Mouse (Mus musculus) layer of hippocampus, adult 8-10 months (tissue): Measurements from ENCODE around the gene Gm42517. TPM values are rescaled to one million over a fixed set of nuclear protein-coding genes. Genes with fewer than 3 reads are reported as not detected.

Experiments used
- DNase-seq, 2 experiments: peaks; one replicate each; pipeline ENCODE4 v3.0.0; 2022; ENCODE audit warnings: low spot score in 2 of 2
- total RNA-seq, 4 experiments: library from RNA; stranded (reverse); gene quantifications; 2 replicates each; pipeline ENCODE4 v1.2.4; 2022

Gene Gm42517
- total RNA-seq, 4 experiments from 2014 or later = 45.5 to 49.4 (median 47.9) TPM

- DNase-seq = no peak
Measured at GRCm38 (mm10) chr5:108349511-108350148, 18.1 kb downstream of the Gm42517 start.

- no peak for DNase-seq
Measured at GRCm38 (mm10) chr5:108347843-108348242, 19.9 kb downstream of the Gm42517 start.

- no peak for DNase-seq
Measured at GRCm38 (mm10) chr5:108345313-108346071, 22.2 kb downstream of the Gm42517 start.

GRCm38 (mm10) chr5:108343680-108344170, 24.0 kb downstream of the Gm42517 start:
- DNase-seq = no peak

- no peak for DNase-seq
Measured at GRCm38 (mm10) chr5:108338049-108338448, 29.7 kb downstream of the Gm42517 start.

GRCm38 (mm10) chr5:108337385-108337784, 30.3 kb downstream of the Gm42517 start:
- no peak for DNase-seq

GRCm38 (mm10) chr5:108331051-108331450, 36.7 kb downstream of the Gm42517 start:
- DNase-seq = no peak

Other genes with a start within 250 kb of the Gm42517 start
- gene Tmed5, start 235.3 kb downstream of the Gm42517 start, total RNA-seq = 10 to 100 TPM; 26.4 to 33.4 (median 30.8) TPM
- gene Ccdc18, start 235.0 kb downstream of the Gm42517 start, total RNA-seq = 1 to 10 TPM; 1.4 to 1.8 (median 1.6) TPM
- gene Dr1, start 99.0 kb downstream of the Gm42517 start, total RNA-seq = 10 to 100 TPM; 38.6 to 47.0 (median 42.6) TPM
- gene Pigg, start 55.3 kb downstream of the Gm42517 start, total RNA-seq = 10 to 100 TPM; 10.8 to 15.2 (median 12.7) TPM
- under 1 TPM; 0.10 to 0.52 (median 0.34) TPM for gene Pde6b, start 20.5 kb upstream of the Gm42517 start, total RNA-seq
- 100 to 1,000 TPM; 119 to 263 (median 190) TPM for gene Atp5k, start 66.5 kb upstream of the Gm42517 start, total RNA-seq
- gene Mfsd7a, start 81.0 kb upstream of the Gm42517 start, total RNA-seq = 1 to 10 TPM; 1.2 to 2.3 (median 1.7) TPM
- 10 to 100 TPM; 42.2 to 44.1 (median 42.5) TPM for gene Pcgf3, start 93.3 kb upstream of the Gm42517 start, total RNA-seq
- gene Cplx1, start 182.1 kb upstream of the Gm42517 start, total RNA-seq = 100 to 1,000 TPM; 530 to 563 (median 545) TPM